Mouse (Mus musculus): Measurements from ENCODE around the gene Ttll12.

Gene Ttll12

GRCm38 (mm10) chr15:83526424-83527091 is 68.4 kb downstream of the Ttll12 start, which contains the start of gene Bik:
Bik (plus strand) TSS chr15:83526862.
- DNase-seq (ENCODE audit: low spot score in 2 of 2) = no peak

Data from frontal cortex, postnatal 10 days (tissue).